Mouse (Mus musculus): ENCODE results near the gene Rnf8. TPM values are rescaled to one million over a fixed set of nuclear protein-coding genes. Genes with fewer than 3 reads are reported as not detected.
A peak's percentile ranks its signal among the peaks of the same experiment; 100 is the strongest.

Rnf8 gene
- polyA plus RNA-seq (2012; rRNA removed): 36.8 and 37.2 TPM in 2 replicates

- H3K4me3 ChIP-seq (ENCODE audit: control insufficient read depth, insufficient read depth, low read length): peak within 1 kb of the TSS; percentile 73
- H3K27ac ChIP-seq (ENCODE audit: control insufficient read depth, insufficient read depth, low read length): peak within 1 kb of the TSS; percentile 3; the same call in 1 of the 2 replicates
- no peaks in the 10 kb centered on the region for H3K27me3 ChIP-seq (ENCODE audit: control insufficient read depth, insufficient read depth, low read length)
- peak; percentile 93 for DNase-seq
- no peaks in the 10 kb centered on the region; the same call in 1 of the 2 replicates for H3K36me3 ChIP-seq (ENCODE audit: control insufficient read depth, insufficient read depth, low read length)
- H3K4me1 ChIP-seq (replicated peaks; ENCODE audit: control insufficient read depth, insufficient read depth, low read length): peaks cover 15% of the 10 kb centered on the region
- TF ChIP-seq CTCF (IDR thresholded peaks at IDR 0.05; ENCODE audit: borderline replicate concordance, control insufficient read depth, extremely low read depth, insufficient read depth, low read length, poor library complexity): peak; percentile 90
- TF ChIP-seq POLR2A (IDR thresholded peaks at IDR 0.05; ENCODE audit: control insufficient read depth, extremely low read depth, insufficient read depth, low read length, poor library complexity): peak; percentile 83
- 2% methylated on average over 52 of the region's 52 CpGs for WGBS
These were observed at the start of gene Rnf8, which contains the start of gene Gm28043 for GRCm38 (mm10) chr17:29614115-29615023. TSS of gene Rnf8 (plus strand) at chr17:29614790. TSS of gene Gm28043 (plus strand) at chr17:29614876.

- Histone ChIP-seq H3K27me3 (ENCODE audit: control insufficient read depth, insufficient read depth, low read length) (no peaks in the 10 kb centered on the region), H3K27ac (ENCODE audit: control insufficient read depth, insufficient read depth, low read length) (no peak overlapping the region), H3K4me3 (ENCODE audit: control insufficient read depth, insufficient read depth, low read length) (no peak overlapping the region), H3K4me1 (replicated peaks; ENCODE audit: control insufficient read depth, insufficient read depth, low read length) (no peaks in the 10 kb centered on the region), H3K36me3 (ENCODE audit: control insufficient read depth, insufficient read depth, low read length) (peaks cover 23% of the 10 kb centered on the region)
- 94% methylated on average over 5 of the region's 5 CpGs for WGBS
- TF ChIP-seq CTCF (IDR thresholded peaks at IDR 0.05; ENCODE audit: borderline replicate concordance, control insufficient read depth, extremely low read depth, insufficient read depth, low read length, poor library complexity) (no peak), POLR2A (IDR thresholded peaks at IDR 0.05; ENCODE audit: control insufficient read depth, extremely low read depth, insufficient read depth, low read length, poor library complexity) (no peak)
- DNase-seq: no peak
These were observed 49.1 kb upstream of the Rnf8 start for GRCm38 (mm10) chr17:29565521-29565920.

- no peak overlapping the region for H3K4me3 ChIP-seq (ENCODE audit: control insufficient read depth, insufficient read depth, low read length)
- no peak for TF ChIP-seq CTCF (IDR thresholded peaks at IDR 0.05; ENCODE audit: borderline replicate concordance, control insufficient read depth, extremely low read depth, insufficient read depth, low read length, poor library complexity)
- H3K27ac ChIP-seq (ENCODE audit: control insufficient read depth, insufficient read depth, low read length): no peak overlapping the region
- peaks cover 52% of the 10 kb centered on the region for H3K36me3 ChIP-seq (ENCODE audit: control insufficient read depth, insufficient read depth, low read length)
- no peak for DNase-seq
- no peaks in the 10 kb centered on the region for H3K4me1 ChIP-seq (replicated peaks; ENCODE audit: control insufficient read depth, insufficient read depth, low read length)
- no peaks in the 10 kb centered on the region for H3K27me3 ChIP-seq (ENCODE audit: control insufficient read depth, insufficient read depth, low read length)
- WGBS: 96% methylated on average over 15 of the region's 15 CpGs
These were observed 46.2 kb upstream of the Rnf8 start for GRCm38 (mm10) chr17:29568435-29568834.

GRCm38 (mm10) chr17:29569831-29570230 is 44.8 kb upstream of the Rnf8 start:
- Histone ChIP-seq H3K4me1 (replicated peaks; ENCODE audit: control insufficient read depth, insufficient read depth, low read length) (no peaks in the 10 kb centered on the region), H3K4me3 (ENCODE audit: control insufficient read depth, insufficient read depth, low read length) (no peak overlapping the region), H3K27me3 (ENCODE audit: control insufficient read depth, insufficient read depth, low read length) (no peaks in the 10 kb centered on the region), H3K36me3 (ENCODE audit: control insufficient read depth, insufficient read depth, low read length) (peaks cover 53% of the 10 kb centered on the region), H3K27ac (ENCODE audit: control insufficient read depth, insufficient read depth, low read length) (no peak overlapping the region)
- no peak for DNase-seq
- 95% methylated on average over 6 of the region's 6 CpGs for WGBS
- no peak for TF ChIP-seq CTCF (IDR thresholded peaks at IDR 0.05; ENCODE audit: borderline replicate concordance, control insufficient read depth, extremely low read depth, insufficient read depth, low read length, poor library complexity)
- TF ChIP-seq POLR2A (IDR thresholded peaks at IDR 0.05; ENCODE audit: control insufficient read depth, extremely low read depth, insufficient read depth, low read length, poor library complexity): no peak

- no peak for TF ChIP-seq CTCF (IDR thresholded peaks at IDR 0.05; ENCODE audit: borderline replicate concordance, control insufficient read depth, extremely low read depth, insufficient read depth, low read length, poor library complexity)
- no peak for TF ChIP-seq POLR2A (IDR thresholded peaks at IDR 0.05; ENCODE audit: control insufficient read depth, extremely low read depth, insufficient read depth, low read length, poor library complexity)
- H3K27me3 ChIP-seq (ENCODE audit: control insufficient read depth, insufficient read depth, low read length): no peaks in the 10 kb centered on the region
- peaks cover 11% of the 10 kb centered on the region for H3K4me1 ChIP-seq (replicated peaks; ENCODE audit: control insufficient read depth, insufficient read depth, low read length)
- H3K4me3 ChIP-seq (ENCODE audit: control insufficient read depth, insufficient read depth, low read length): no peak overlapping the region
- DNase-seq: no peak
- peaks cover 37% of the 10 kb centered on the region for H3K36me3 ChIP-seq (ENCODE audit: control insufficient read depth, insufficient read depth, low read length)
- WGBS: 93% methylated on average over 4 of the region's 4 CpGs
- no peak overlapping the region for H3K27ac ChIP-seq (ENCODE audit: control insufficient read depth, insufficient read depth, low read length)
These were observed 34.9 kb upstream of the Rnf8 start for GRCm38 (mm10) chr17:29579579-29580126.

GRCm38 (mm10) chr17:29583569-29583968 is 31.0 kb upstream of the Rnf8 start:
- Histone ChIP-seq H3K36me3 (ENCODE audit: control insufficient read depth, insufficient read depth, low read length) (peaks cover 16% of the 10 kb centered on the region), H3K27ac (ENCODE audit: control insufficient read depth, insufficient read depth, low read length) (no peak overlapping the region; the same call in 1 of the 2 replicates), H3K4me3 (ENCODE audit: control insufficient read depth, insufficient read depth, low read length) (no peak overlapping the region), H3K4me1 (replicated peaks; ENCODE audit: control insufficient read depth, insufficient read depth, low read length) (peaks cover 33% of the 10 kb centered on the region), H3K27me3 (ENCODE audit: control insufficient read depth, insufficient read depth, low read length) (no peaks in the 10 kb centered on the region)
- TF ChIP-seq CTCF (IDR thresholded peaks at IDR 0.05; ENCODE audit: borderline replicate concordance, control insufficient read depth, extremely low read depth, insufficient read depth, low read length, poor library complexity) (no peak), POLR2A (IDR thresholded peaks at IDR 0.05; ENCODE audit: control insufficient read depth, extremely low read depth, insufficient read depth, low read length, poor library complexity) (no peak)
- no peak for DNase-seq
- 85% methylated on average over 5 of the region's 5 CpGs for WGBS
